Mouse (Mus musculus) gastrocnemius, adult 18-20 months (tissue): ENCODE results near the gene Gm20715. TPM values are rescaled to one million over a fixed set of nuclear protein-coding genes. Genes with fewer than 3 reads are reported as not detected.
"Not testable (repeated sequence)": the region's sequence is repeated elsewhere in the genome, so short reads cannot be mapped to it uniquely, and the experiment has no call there.

Experiments
- DNase-seq: peaks from one replicate; pipeline ENCODE4 v3.0.0; 2021; ENCODE audit warnings: low spot score
- long read RNA-seq, 2 experiments: library from polyadenylated mRNA; stranded (forward); transcript quantifications; one replicate each; pipeline ENCODE4 v2.0.0; 2021
- total RNA-seq, 2 experiments: library from RNA; stranded (reverse); gene quantifications; 2 replicates each; pipeline ENCODE4 v1.2.3; 2021

Gm20715 gene
- total RNA-seq = not detected
- long read RNA-seq, experiment 1 = 0 reads
- long read RNA-seq, experiment 2 = 0 reads

GRCm38 (mm10) chr7:6410043-6410442 is at the start of gene Gm20715:
TSS of gene Gm20715 (plus strand) at chr7:6410277.
- DNase-seq = peak; percentile 94

DNA sequence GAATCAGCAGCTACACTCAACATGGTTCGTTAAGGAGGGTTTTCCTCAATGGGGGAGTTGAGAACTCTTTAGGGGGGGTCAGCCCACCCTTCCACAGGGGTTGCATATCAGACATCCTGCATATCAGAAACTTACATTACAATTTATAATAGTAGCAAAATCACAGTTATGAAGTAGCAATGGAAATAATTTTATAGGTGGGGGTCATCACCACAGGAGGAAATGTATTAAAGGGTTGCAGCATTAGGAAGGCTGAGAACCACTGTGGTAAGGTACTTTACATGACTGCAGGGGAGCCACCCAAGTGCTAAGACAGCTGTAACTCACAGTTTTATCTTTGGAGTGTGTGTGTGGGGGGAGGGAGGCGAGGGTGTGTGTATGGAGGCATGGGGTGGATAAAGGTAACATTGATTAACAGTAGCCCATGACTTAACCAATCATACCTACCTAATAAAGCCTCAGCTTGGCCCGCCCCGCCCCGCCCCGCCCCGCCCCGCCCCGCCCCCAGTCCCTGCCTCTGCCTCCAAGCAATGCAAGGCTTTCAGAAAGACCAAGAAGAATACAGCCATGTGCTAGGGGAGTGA is 49.5 kb upstream of the Gm20715 start:
- no peak for DNase-seq

GRCm38 (mm10) chr7:6361756-6362155 is 48.3 kb upstream of the Gm20715 start:
- no peak for DNase-seq

DNA sequence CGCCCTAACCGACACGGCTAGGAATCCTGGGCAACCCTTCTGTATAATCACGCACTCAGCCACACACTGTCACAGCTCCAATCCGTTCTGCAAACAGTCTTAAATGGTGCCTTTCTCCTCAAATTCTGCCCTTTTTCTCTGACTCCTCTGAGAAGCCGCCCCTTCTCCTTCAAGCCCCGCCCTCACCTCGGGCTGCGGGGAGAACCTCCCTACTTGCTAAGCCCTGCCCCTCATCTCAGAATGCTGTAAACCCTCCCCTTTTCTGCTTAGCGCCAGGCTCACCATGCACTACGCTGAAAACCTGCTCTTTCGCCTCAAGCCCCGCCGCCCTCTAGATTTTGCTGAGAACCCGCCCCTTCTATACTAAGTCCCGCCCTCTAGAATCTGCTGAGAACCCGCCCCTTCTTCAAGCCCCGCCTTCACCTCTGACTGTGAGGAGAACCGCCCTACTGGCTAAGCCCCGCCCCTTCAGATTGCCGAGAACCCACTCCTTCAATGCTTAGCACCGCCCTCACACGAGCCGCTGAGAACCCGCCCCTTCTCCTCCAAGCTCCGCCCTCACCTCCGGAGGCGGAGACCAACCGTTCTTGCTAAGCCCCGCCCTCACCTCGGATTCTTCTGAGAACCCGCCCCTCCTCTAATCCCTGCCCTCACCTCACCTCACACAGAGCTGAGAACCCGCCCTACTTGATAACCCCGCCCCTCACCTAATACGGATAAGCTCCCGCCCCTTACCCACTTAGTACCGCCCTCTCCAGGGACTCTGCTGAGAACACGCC is 47.6 kb upstream of the Gm20715 start:
- DNase-seq = peak; percentile 99

GRCm38 (mm10) chr7:6363047-6363488 is 47.0 kb upstream of the Gm20715 start, which contains the start of gene Zfp78:
TSS of gene Zfp78 (plus strand) at chr7:6363280.
- no peak for DNase-seq

DNA sequence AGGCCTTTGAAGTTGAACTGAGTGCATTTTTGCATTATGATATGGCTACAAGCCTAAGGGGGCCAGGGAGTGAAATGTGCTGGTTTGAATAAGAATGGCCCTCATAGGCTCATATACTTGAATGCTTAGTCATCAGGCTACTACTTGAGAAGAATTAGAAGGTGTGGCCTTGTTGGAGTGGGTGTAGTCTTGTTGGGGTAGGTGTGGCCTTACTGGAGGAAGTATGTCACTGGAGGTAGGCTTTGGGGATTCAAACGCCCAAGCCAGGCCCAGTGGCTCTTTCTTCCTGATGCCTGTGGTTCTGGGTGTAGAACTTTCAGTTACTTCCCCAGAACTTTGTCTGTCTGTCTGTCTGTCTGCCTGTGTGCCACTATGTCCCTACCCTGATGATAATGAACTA is 45.3 kb upstream of the Gm20715 start:
- no peak for DNase-seq

DNA sequence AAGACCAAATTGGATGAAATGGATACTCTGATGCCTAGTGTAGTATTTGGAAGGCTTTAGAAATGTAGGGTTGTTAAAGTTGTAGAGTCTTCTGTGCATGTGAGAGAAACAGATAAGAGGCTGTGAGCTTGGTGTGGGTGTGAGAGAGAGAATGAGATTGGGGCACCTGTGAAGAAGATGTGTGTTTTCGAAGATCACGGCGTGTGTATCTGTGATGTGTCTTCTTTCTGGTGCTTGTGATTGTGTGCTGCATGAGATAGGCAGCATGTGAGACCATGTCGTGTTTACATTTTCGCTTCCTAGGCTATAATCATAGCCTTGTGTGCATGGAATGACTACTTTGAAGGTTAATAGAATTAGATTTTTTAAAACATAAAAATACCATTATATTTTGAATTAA is 42.9 kb upstream of the Gm20715 start:
- DNase-seq = no peak

GRCm38 (mm10) chr7:6368146-6368545 is 41.9 kb upstream of the Gm20715 start:
- not testable (repeated sequence) for DNase-seq

DNA sequence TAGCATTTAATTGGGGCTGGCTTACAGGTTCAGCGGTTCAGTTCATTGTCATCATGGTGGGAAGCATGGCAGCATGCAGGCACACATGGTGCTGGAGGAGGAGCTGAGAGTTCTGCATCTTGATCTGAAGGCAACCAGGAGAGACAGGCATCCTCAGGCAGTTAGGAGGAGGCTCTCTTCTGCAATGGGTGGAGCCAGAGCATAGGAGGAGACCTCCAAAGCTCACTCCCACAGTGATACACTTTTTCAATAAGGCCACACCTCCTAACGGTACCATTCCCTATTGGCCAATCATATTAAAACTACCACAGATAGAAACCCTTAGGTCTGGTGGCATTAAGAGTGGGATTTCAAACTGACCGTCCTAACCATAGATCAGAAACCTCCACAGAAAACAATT is 40.6 kb upstream of the Gm20715 start:
- DNase-seq = no peak

- no peak for DNase-seq
Observed at GRCm38 (mm10) chr7:6372993-6373392, 37.1 kb upstream of the Gm20715 start.

- DNase-seq = no peak
Observed at GRCm38 (mm10) chr7:6378441-6378840, 31.6 kb upstream of the Gm20715 start.

DNA sequence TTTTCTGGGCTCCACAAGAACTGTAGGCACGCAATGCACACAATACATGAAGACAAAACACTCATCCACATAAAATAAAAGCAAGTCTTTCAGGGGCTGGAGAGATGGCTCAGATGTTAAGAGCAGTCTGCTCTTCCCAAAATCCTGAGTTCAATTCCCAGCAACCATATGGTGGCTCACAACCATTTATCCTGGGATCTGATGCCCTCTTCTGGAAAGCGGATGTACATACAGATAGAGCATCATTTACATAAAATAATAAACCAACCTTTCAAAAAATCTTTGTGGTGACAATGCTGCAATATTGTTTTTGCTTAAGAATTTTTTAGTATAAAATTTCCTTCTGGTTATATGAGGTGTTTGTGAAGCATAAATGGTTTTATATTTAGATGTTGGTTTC is 28.6 kb upstream of the Gm20715 start:
- DNase-seq = no peak

DNA sequence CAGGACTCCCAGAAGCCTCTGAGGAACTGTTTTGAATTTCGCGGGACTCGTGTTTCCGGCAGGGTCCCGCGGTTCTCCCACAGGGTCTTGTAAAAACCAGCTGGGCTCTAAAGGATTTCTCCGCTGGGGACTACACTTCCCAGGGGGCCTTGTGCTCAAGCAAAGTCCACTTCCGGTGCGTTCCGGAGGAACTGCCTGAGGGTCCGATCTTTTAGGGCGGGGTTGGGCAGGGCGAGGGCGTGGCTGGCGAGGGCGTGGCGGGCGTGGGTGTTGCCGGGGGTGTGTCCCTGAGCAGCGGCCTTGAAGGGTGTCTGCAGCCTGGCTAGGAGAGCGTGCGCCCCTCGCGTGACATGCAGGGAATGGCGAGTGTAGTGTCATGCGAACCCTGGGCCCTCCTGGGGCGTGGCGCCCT is 27.0 kb upstream of the Gm20715 start, which contains the start of gene Zfp28:
Gene Zfp28 (plus strand): TSS at position 252 of the 412 bp plus-strand sequence.
- DNase-seq = peak; percentile 95

DNA sequence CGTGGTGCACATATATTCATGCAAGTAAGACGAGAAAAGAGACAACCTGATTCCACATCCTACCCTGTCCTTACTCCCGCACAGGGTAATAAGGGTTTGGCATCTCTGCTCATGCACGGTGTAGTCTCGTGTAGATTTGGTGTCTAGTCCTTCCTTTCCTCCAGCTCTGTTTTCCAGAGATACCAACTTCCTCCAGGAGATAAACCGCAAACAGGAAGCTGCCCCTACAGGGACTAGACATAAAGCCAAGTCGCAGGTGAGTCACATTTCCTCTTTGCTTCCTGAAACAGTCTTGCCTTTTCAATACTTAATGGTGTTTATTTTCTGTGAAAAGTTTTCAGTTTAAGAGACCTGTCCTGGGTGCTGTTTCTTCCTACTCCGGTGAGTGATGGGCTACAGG is 26.1 kb upstream of the Gm20715 start:
- no peak for DNase-seq

GRCm38 (mm10) chr7:6386995-6387394 is 23.1 kb upstream of the Gm20715 start:
- DNase-seq = peak; percentile 32

- no peak for DNase-seq
Observed at GRCm38 (mm10) chr7:6388971-6389370, 21.1 kb upstream of the Gm20715 start.

GRCm38 (mm10) chr7:6389449-6389848 is 20.6 kb upstream of the Gm20715 start:
- DNase-seq = no peak

DNA sequence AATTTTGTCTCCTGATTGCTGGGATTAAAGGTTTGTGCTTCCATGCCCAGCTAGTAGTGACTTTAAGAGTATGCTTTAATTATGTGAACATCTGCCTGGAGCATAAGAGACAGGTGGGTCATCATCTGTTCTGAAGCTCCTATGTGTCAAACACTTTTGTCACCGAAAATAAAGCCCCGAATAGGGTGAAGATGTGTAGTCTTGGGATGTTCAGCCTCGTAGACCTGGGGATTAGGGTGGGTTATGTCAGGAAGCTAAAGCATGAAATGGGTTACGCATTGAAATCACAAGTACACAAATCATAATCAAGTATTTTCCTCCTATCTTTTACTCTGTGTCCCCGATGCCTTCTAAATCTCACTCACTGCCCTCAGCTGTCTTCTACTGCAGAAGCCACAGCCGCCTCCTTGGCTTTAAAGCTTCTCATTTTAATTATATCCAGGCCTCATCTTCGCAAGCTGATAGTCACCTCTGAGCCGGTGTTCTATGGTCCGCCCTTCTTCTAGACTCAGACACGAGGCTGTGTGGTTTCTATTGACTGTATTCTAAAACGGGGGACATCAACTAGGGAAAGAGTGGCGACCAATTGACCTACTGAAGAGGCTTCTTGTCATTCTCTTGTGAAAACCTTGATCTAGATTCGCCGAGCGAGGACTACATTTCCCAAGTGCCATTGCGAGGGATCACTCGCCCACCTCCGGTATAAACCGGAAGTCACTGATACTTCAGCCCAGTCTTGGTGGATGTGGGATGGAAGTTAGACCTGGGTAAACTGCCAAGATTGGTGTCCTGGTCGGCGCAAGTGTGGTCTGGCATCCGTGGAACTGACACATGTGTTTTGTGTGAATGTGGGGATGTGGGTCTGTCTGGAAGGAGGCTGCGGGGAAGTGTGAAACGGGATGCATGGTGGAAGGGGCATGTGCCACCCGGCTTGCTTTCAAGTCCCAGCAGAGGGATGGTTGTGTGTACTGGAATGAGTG is 11.8 kb upstream of the Gm20715 start, which contains the start of gene Smim17:
Gene Smim17 (plus strand): TSS at position 720 of the 980 bp plus-strand sequence.
- peak; percentile 48 for DNase-seq

DNA sequence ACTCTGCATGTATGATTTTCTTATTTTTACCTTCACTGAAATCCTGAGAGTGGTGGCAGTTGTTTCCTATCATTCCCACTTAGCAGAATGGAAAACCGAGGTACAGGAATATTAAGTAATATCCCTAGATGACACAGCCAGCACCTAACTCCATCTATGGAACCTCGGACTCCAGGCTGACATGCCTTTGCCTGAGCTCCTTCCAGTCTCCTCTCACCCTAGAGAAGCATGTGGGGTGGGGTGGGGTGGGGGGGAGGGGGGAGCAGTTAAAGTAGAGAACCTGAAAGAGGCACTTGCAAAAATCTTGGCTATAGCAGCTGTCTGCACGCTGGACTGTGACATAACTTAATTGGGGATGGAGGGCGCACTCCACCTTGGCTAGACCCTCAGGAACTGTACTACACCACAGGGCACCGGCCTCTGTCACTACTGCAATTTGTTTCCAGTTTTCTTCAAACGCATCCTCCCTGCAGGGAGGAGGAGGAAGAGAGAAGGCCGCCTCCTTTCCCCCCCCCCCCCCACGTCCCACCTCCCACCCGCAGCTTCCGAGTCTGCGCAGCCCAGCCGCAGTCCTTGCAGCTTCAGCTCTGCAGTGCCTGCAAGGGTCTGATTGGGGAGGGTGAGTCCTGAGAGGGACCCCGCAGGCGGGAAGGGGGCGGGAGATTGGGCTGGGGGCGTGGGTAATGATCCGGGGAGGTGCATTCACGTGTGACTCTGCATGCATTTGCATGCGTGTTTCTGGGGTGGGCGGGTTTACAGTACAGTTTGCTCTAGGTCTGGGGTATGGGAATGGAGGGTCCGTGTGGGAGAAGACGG is 4.8 kb downstream of the Gm20715 start:
- no peak for DNase-seq

DNA sequence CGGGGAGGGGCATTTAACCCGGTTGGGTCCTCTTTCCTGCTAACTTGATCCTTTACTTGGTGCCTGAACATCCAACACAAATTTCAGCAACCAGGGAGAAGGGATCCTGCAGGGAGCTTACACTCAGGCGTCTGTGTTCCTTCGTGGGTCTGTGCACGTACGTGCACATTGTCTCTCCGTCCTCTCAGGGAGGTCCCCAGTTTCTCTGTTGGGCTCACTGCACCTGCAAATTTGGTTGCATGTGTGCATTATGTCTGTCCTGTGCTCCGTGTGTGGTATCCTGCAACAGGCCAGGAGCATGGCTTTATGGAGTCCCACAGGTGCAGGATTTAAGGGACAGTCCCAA is 5.3 kb downstream of the Gm20715 start:
- no peak for DNase-seq

DNA sequence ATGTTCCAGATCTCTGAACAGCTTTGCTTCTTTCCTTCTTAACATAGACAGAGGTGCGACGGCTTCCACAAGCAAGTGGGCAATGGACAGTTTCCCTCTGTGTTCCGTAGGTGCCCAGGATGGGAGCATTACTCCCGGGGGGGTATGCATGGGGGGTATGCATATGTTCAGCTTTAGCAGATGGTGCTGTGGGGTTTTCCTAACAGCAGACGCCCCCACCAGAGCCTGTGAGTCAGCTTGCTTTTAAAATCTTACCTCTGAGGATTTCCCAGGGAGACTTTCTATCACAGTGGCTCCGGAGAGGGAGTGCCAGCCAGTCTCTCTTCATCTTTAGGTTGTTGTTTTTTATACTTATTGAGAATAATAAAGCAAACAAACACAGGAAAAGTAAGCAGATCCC is 9.8 kb downstream of the Gm20715 start:
- no peak for DNase-seq
